Mouse (Mus musculus) mouse embryonic stem cell (cell line): ENCODE measurements around the gene Pknox2.

Source experiments
- in situ Hi-C, 2 experiments: fragments of 300-500 bp; cut with MboI; formaldehyde crosslinking; loops; 1 replicate in 1 of 2; 3 replicates in 1 of 2; pipeline ENCODE4 v1.14.3; 2019 to 2020; ENCODE audit warnings: low sequenced_read_pairs in 2 of 2, low pct_unique_long_range_greater_than_20kb in 1 of 2, mixed read lengths in 1 of 2; ENCODE audit not compliant: unreplicated experiment in 1 of 2

Pknox2 gene

DNA sequence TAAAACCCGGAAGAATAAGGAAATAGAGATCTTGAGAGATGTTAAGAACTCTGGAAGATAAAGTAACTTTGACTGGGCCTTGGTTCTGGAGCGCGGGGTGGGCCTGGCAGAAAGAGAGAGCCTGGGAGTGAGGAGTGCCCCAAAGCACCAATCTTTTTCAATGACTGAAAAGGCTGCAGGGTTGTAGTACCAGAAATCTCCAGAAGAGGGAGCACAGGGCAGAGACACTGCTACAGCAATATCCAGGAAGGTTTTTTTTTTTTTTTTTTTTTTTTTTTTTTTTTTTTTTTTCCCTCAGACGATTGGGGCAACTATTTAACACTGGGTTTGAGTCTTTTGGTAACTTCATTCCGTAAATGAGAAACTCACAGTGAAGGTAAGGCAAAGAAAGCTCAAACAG, 176.6 kb downstream of the Pknox2 start:
- in situ Hi-C loops = no loop called here

DNA sequence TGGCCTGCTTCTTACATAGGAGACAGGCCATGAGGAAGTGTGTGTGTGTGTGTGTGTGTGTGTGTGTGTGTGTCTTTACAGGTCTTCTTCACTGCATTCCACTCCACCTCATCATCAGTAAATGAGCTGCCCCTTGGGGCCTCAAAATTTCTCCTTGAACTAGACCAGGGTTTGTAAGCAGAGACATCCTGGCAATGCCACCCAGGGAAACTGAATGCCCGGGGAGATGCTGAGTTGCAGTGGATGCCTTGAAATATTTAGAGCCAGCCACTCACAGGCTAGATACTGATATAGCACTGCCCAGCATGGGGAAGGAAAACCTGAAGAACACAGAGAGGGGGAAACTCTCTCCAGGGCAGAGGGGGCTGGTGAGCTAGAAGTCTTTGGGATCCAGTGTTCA, 178.1 kb downstream of the Pknox2 start:
- in situ Hi-C loops = loop anchor here (5.0 kb wide), 2 partner anchors 178 to 188 kb away; partner anchors contain the start of gene Pknox2 (in 1 of the 2)

DNA sequence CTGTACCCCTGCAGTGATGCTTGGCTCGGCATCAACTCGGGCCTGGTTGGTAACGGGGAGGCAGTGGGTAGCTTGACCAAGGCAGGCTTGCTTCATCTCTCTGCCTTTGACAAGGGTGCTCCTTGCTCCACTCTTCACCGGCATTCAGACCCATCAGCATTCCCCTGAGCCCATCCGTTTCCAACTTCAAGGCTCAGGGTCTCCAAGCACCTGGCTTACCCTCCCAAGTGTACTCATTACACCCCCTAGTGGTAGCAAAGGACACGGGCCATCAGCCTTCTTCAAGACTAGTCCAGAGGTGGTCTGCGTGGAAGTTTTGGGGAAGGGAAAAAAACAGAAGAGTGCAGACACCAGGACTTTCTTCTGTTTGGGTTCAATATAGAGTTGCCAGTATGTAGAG, 178.5 kb downstream of the Pknox2 start:
- in situ Hi-C loops = loop anchor here (5.0 kb wide), 2 partner anchors 179 to 189 kb away; partner anchors contain the start of gene Pknox2 (in 1 of the 2)

DNA sequence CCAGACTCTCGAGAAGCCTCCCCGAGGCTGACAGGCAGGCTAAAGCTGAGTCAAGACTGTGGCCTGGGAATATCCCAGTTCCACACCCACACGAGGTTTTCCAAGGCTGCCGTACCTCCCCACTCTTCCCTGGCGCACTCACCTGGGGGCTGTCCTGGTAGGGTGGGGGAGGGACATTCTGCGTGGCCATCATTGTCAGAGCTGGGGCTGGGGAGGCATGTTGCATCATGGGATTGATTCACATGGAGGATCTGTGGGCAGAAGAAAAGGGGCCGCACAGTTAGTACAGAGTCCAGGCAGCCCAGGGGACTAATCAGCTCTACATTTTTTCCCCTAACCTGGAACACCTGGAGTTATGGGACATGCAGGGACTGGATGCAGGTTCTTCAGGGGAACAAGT, 179.0 kb downstream of the Pknox2 start:
- in situ Hi-C loops = loop anchor here (5.0 kb wide), 2 partner anchors 179 to 189 kb away; partner anchors contain the start of gene Pknox2 (in 1 of the 2)

DNA sequence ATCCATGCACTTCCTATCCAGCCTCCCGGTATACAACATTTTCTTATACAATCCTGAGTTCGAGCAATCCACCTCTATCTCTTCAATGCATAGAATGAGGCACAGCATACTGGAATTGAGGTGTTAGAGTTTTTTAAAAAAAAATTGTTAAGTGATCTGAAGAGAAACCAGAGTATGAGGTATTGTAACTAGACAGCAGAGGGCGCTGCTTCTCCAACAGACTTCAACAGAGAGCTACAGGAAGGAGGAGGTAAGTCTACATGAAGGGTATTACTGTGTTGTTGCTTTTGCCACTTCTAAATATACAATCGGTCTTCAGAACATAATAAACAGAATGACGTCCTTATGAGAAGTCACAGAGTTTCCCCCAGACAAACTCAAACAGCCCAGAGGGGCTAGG, 181.5 kb downstream of the Pknox2 start:
- in situ Hi-C loops = loop anchor here (5.0 kb wide), 2 partner anchors 182 to 192 kb away; partner anchors contain the start of gene Pknox2 (in 1 of the 2)

DNA sequence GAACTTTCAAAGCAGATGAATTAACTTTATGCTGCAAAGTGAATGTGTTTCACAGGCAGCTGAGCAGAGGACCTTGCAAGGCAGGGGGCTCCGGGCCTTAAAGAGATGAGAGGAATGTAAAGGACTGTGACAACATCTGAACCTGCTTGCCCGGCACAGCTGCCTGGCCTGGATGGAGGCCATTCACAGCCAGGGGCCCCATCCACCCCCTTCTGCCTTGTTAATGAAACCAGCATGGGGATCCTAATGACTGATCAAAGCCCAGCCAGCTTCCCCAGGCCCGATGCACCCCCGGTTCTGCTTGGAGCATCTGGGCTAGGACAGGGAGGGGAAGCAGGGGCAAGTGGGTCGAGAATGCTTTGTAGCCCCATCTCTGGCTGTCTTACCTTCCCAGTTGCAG, 183.0 kb downstream of the Pknox2 start:
- in situ Hi-C loops = no loop called here

DNA sequence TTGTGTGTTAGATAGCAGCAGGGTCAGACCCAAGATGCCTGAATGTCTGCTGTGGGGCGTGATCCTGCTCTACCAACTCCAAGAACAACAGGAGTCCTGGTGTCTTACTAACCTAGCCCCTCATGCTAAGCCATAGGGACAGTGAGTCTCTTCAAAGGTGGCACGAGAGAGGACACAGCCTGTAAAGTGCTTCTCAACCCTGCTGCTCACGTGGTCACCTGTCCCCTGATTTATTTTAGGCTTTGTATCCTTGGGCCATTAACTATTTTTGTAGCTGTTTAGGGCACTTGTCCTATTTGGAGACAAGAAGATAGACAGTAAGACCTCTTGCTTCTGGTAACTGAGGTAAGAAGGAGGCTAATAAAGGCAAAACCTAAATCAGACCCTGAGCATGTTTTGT, 183.7 kb downstream of the Pknox2 start:
- in situ Hi-C loops = no loop called here

DNA sequence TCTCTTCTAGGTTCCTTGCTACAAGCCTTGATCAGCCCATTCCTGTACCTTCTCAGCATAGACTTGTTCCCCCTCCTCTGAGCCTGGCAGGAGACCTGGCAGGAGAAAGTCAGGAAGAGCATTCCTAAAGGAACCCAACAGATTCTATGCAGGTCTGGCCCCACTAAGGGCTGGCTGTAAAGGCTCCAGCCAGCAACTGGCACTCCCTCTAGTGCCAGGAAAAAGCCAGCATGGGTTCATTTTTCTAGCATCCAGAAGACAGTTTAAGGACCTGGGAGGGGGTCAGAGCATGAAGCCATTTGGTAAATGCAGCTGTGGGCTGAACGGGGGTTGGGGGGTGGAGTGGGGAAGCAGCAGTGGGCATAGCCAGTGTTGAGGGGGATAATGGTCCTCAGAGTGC, 185.3 kb downstream of the Pknox2 start:
- in situ Hi-C loops = no loop called here

DNA sequence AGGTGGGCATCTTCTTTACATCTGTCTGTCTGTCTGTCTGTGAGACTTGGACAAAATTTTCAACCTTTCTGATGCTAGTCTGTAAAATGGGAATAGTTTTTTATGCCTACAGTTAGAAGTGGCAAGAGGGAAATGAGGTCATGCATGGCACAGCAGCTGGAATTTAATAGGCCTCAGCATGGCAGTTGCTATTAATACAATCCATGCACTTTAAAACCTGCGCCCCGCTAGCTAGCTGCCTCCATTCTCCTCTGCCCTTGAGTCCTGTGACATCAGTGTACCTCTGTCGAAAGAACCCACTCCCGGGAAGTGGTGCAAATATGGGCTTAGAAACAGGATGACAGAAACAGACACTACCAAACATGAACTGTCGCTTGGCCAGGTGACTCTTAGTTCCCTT, 186.1 kb downstream of the Pknox2 start:
- in situ Hi-C loops = no loop called here

DNA sequence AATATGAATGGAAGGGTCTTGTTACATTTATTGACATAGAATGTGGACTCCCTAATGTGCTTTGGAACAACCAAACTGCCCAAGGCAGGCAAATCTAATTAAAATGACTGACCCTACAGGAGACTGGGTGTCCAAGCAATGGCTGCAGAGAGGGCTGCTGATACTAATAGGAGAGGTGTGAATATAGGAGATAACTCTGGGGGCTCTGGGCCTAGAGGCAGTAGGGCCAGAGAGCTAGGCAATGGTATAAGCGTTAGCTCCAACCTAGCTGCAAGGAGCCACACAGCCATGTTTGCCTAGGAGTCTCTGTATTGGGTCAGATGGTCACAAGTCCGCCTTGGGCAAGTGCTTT, 196.1 kb downstream of the Pknox2 start:
- in situ Hi-C loops = no loop called here

DNA sequence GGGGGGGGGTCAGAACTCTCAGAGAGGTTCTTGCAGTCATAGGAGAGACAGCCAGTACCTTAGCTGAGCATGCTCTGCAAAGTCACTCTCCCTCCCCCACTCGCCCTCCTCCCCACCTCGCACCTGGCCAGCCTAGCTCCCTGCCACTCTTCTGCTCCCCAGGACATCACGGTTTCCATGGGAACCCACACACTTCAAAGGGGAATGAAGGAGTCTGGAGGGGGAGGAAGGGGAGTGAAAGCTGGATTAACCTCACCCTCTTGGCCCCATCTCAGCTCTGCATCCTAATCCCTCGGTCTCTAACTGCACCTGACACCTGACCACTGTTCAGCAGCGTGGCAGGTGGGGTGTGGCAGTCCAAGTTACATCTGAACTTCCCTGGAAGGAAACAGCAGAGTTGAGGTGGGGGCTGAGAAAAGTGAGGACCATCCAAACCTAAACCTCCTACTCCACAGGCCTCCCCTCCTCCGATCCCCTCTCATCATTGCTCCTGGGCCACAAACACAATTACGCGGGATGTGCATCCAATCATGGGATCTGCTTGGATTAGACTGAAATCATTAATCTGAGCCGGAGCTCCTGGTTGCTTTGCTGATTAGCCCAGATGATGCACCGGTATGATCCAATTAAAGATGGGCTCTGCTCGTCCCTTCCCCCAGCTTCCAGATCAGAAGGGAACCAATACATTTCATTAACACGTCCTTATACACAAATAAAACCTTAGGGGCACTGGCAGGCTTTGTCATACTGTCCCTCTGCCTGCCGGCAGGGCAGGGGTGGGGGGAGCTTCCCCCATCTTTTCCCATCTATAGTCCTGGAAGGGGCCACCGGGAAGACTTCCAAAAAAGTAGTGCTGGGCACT, 196.7 kb downstream of the Pknox2 start:
- in situ Hi-C loops = no loop called here

DNA sequence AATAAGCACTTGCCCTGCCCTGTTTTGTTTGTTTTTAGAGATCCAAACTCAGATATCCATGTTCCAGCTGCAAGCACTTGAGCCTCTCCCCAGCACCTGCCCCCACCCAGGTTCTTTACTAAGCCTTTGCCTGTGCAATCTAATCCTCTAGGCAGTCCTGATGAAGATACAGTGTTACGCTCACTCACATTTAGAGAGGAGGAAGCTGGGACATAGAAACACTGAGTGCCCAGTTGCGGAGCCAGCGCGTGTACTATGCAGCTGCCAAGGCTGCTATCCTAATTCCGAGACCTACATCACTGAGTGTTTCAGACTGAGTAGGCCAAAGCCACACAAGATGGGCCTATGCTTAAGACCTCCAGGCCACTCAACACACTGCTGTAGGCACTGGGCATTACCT, 199.0 kb downstream of the Pknox2 start:
- in situ Hi-C loops = no loop called here

DNA sequence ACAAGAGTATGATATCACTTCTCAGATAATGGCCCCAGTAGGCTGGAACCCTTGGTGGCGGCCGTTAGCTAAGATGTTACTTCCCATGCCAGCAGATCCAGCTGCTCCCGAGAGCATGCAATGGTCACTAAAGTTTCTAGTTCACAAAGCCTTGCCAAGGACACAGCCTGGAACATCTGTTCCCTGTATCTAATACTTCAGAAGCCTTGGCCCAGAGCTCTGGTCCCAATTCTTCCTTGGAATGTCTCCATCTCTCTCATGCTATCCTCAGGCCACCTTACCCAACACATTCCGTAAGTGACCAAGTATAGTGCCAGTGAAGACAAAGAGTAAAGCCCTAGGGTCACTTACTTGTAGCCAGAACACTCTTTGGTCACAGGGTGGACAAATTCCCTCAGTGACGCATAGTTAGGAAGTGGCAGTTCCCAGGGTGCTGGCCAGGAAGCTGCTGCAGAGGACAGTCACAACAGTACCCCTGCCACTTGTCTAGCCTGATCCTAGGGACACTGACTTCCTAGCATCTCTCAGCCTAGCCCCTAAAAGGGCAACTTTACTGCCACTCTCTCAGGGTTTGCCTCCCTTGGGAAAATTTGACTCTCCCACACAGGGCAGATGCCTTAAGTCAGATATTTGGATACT, 200.0 kb downstream of the Pknox2 start:
- in situ Hi-C loops = no loop called here

DNA sequence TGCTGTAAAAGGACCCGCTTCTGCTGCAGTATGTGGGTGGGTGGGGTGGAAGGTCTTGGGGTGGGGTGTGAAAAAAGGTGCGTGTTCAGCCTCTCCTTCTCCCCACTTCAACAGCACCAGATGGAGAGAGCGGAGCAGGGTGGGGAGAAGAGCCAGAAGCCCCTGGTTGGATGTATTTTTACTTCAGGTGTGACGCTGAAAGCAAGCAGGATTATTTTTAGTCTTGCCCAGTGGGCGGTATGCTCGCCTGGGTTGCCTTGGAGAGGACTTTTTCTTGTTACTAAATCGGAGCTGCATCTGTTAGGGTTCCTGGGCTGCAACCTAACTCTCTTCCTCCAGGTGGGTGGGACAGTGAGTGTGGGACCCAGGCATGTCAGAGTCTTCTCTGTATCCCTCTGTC, 202.4 kb downstream of the Pknox2 start:
- in situ Hi-C loops = no loop called here

DNA sequence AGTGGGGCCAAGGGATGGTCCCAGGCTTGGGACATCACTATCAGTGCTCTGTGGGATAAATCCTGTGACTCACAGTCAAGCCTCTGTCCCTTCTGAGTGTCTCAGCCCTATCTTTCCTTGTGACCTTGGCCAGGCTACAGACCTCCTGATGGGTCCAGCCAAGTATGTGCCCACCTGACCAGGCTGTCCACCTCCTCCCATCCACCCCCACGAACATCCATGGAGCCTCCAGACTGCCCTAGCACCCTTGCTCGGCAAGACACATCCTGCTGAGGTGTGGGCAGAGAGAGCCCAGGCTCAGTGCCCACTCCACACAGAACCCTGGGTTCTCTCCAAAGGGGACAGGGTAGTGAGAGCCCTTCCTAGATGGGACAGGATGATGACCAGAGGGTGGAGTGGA, 204.6 kb downstream of the Pknox2 start:
- in situ Hi-C loops = no loop called here

DNA sequence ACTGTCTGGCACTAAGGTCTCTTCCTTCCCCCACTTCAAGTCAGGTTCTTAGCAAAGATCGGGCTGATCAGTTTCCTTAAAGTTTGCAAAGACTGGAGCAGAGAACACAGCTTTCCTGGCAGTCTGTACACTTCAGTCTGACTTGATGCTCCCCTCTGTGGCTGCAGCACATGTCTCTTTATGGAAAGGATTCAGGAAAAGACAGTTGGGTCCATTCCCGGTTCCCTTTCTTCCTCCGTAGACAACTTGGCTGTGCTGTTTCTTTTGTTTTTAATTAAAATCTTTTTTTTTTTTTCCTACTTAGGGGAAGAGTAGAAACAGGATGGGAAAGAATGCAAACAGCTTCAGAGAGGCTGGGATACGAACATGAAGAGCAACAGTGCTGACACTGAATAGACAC, 205.1 kb downstream of the Pknox2 start:
- in situ Hi-C loops = no loop called here

DNA sequence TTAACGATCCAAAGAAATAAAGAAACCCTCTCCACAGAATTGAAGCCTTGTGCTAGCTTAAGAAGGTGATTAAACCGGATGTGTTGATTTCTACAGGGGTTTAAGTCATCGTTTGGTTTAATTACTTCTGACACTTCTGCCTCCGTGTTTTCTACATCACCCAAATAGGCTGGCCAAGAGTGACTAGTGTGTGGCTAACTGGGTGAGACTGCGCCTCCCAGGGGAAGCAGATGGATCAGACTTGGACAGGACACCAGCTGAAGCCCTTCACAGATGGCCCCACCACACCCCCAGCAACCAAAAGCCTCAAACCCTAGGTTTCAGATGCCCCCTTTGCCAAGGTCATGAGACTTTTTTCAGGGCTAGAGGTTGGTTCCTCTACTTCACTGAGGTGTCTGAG, 205.6 kb downstream of the Pknox2 start:
- in situ Hi-C loops = no loop called here

DNA sequence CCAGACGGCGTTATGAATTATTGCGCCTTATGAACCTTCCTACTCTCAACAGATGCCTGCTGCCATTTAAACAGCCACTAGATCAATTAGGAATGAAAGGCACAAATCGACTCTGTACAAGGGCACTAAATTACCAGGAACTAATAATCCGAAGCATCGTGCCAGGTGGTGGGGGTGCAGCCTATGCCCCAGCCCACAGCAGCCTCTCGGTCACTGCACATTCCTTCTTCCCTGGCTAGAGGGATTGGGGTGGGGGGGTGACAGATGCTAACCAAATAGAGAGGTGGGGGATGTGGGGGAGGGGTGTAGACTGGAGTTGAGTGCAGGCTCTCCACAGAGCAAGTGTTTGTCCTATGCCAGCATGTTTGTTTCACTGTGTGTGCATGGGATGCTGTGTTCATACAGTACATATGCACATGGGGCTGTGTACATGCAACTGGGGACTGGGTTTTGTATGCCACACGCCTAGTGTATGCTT, 208.6 kb downstream of the Pknox2 start:
- in situ Hi-C loops = no loop called here

DNA sequence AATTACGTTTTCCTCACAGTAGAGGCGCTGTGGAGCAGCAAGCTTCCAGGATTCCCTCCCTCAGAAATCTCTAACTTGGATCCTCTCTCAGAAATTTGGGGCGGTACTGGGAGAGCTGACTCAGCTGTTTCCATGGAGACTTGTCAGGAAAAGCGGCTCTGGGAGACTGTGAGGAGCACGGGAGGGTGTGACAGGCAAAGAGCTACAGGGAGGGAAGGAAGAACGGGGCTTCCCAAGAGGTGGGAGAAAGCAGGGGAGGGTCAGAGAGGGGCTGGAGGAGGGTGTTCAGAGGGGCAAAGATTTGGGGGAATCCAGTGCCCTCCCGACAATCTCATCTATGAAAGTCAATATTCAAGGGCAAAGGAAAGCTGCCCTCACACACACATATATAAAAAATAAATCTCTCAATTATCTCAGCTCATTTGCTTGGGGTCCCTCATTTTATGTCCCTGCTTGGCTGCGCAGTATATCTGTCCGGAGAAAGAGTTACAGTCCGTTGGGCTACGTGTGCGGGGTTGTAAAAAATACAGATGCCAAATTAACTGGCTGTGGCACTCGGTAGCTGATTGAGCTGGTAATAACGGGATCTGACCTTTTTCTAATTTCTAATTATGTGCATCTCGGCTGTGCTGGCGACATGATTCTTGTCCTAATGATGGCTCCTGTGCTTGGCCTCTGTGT, 213.3 kb downstream of the Pknox2 start:
- in situ Hi-C loops = no loop called here
